In the genomic region with DNA sequence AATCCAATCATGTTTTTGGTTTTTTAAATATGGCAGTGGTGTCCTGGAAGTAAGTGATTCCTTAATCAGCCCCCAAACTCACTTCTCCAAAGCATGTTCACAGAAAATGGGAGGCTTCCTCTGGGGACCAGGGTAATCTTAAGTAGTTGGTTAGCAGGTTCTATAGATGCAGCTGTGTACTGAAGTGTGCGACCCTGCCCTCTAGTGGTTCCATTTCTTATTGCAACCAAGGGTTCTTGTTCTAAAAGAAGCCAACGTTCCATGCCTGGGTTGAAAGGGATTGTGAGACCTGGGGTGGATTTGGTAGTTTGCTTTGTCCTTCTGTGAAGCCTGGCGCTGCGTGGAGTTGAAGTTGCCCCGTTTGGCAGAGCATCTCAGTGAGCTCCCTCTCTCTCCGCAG, we compare ENCODE assay signal across 9 mouse cellular contexts. TPM values are rescaled to one million over a fixed set of nuclear protein-coding genes. Genes with fewer than 3 reads are reported as not detected.
DNase-seq lines count a peak whose midpoint lies in the region; ATAC-seq and TF ChIP-seq lines count a peak whose summit lies in the region.
"Had no signal": no experiment of that assay in that cellular context is flagged by ENCODE, and none has a peak within 500 bp of the region (broad histone marks: within the 10 kb centered on the region; RNA-seq: fewer than 3 reads in every experiment).

No protein-coding gene starts in this region.

- no peaks in the 10 kb centered on the region for H3K27me3 ChIP-seq in liver, postnatal 0 days (ENCODE audit: insufficient read depth, low read length)
- H3K27me3 ChIP-seq: lung, embryonic 15.5 days had no signal

- no peak for TF ChIP-seq EP300 in liver, postnatal 0 days (IDR thresholded peaks at IDR 0.05; ENCODE audit: low read depth)

- no peak overlapping the region for H3K9ac ChIP-seq in liver, postnatal 0 days (replicated peaks)
- H3K9ac ChIP-seq: lung, embryonic 15.5 days had no signal

- no peaks in the 10 kb centered on the region for H3K4me1 ChIP-seq in liver, postnatal 0 days (ENCODE audit: insufficient read depth)
- H3K4me1 ChIP-seq: lung, embryonic 15.5 days had no signal

- TF ChIP-seq CTCF in liver, postnatal 0 days (IDR thresholded peaks at IDR 0.05; ENCODE audit: low read depth) = peak; percentile 86

- peak; percentile 43 for DNase-seq in 3134 (ENCODE audit: extremely low read depth, insufficient read length, low spot score)
- DNase-seq in 416B (ENCODE audit: low read depth) = peak; percentile 82
- peak; percentile 91 for DNase-seq in brain, adult 2 months (ENCODE audit: low read depth, low spot score)
- peak; percentile 87 for DNase-seq in kidney, postnatal 10 days
- peak; percentile 76 for DNase-seq in liver, postnatal 0 days
- DNase-seq in right cerebral cortex, postnatal 10 days (ENCODE audit: low spot score in 2 of 2) = peak; percentile 83 to 86

- no peak overlapping the region for H3K4me3 ChIP-seq in liver, postnatal 0 days (ENCODE audit: low read depth, low read length)
- H3K4me3 ChIP-seq: lung, embryonic 15.5 days had no signal

- peaks cover 82% of the 10 kb centered on the region for H3K36me3 ChIP-seq in liver, postnatal 0 days (replicated peaks; ENCODE audit: insufficient read depth, low read length)

- ATAC-seq in frontal cortex, adult (ENCODE audit: low TSS enrichment) = peak; percentile 43; the same call in 1 of the 2 replicates
- ATAC-seq in liver, postnatal 0 days = no peak; the same call in 1 of the 2 replicates
- no peak for ATAC-seq in inflammation-experienced regulatory T-cells, adult 6 months

- 47% methylated on average over 6 of the region's 6 CpGs for WGBS in liver, postnatal 0 days (ENCODE audit: insufficient replicate concordance)

- H3K4me2 ChIP-seq in liver, postnatal 0 days (ENCODE audit: low read depth, low read length) = no peak overlapping the region
- H3K4me2 ChIP-seq: lung, embryonic 15.5 days had no signal

- no peaks in the 10 kb centered on the region for H3K9me3 ChIP-seq in liver, postnatal 0 days (ENCODE audit: low read length)
- H3K9me3 ChIP-seq: lung, embryonic 15.5 days had no signal

- no peak overlapping the region for H3K27ac ChIP-seq in liver, postnatal 0 days (ENCODE audit: low read depth)
- H3K27ac ChIP-seq: lung, embryonic 15.5 days had no signal

RNA-seq across cellular contexts. Expression of a gene that starts 26.7 kb away (rescaled TPM):
- polyA plus RNA-seq in liver, postnatal 0 days (2015; fragmentation: Nextera tagmentation; extraction: Ambion mirVana) = 32.3 and 32.5 TPM in 2 replicates
- polyA plus RNA-seq in inflammation-experienced regulatory T-cells, adult 6 months (2017; shearing (Covaris generic)) = 10 to 100 TPM; 19.9 to 27.5 (median 25.4) TPM

RNA-seq across cellular contexts. Expression of a gene that starts 26.8 kb away (rescaled TPM):
- polyA plus RNA-seq in liver, postnatal 0 days (2015; fragmentation: Nextera tagmentation; extraction: Ambion mirVana) = 37.5 and 37.7 TPM in 2 replicates
- 100 to 1,000 TPM in 2 of 3 experiments, 10 to 100 TPM in 1; 63.6 to 113 (median 106) TPM for polyA plus RNA-seq in inflammation-experienced regulatory T-cells, adult 6 months (2017; shearing (Covaris generic))

RNA-seq across cellular contexts. Expression of a gene that starts 46.7 kb away (rescaled TPM):
- polyA plus RNA-seq in liver, postnatal 0 days (2015; fragmentation: Nextera tagmentation; extraction: Ambion mirVana) = 0.82 and 0.85 TPM in 2 replicates
- polyA plus RNA-seq in inflammation-experienced regulatory T-cells, adult 6 months (2017; shearing (Covaris generic)) = not detected

RNA-seq across cellular contexts. Expression of a gene that starts 46.7 kb away (rescaled TPM):
- polyA plus RNA-seq in liver, postnatal 0 days (2015; fragmentation: Nextera tagmentation; extraction: Ambion mirVana) = 56.5 and 57.0 TPM in 2 replicates
- 10 to 100 TPM; 21.5 to 28.5 (median 25.4) TPM for polyA plus RNA-seq in inflammation-experienced regulatory T-cells, adult 6 months (2017; shearing (Covaris generic))
